Mouse (Mus musculus): ENCODE results near the gene Copz1. TPM values are rescaled to one million over a fixed set of nuclear protein-coding genes. Genes with fewer than 3 reads are reported as not detected.

Gene Copz1
- polyA plus RNA-seq, 1 experiment from 2014 or later, result 162 TPM

DNA sequence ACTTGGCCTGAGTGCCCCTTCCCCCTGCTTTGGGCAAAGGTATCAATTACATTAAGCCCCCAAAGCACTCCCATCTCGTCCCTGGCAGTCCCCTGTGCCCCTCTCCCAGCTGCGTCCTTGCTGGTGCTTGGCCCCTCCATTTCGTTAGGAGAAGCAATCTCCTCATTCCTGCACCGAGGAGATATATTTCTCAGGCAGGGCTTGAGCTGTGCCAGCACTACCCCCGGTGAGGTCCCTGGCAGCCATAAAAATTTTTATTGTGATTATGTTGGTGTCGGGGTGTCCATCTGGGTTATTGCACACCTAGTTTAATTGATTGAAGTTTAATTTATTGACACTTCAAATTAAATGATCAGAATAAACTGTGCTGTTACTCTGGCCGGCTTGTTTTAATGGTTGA lies 5.4 kb downstream of the Copz1 start:
- H3K4me1 ChIP-seq (ENCODE audit: insufficient read depth, low read depth, low read length), result no peaks in the 10 kb centered on the region; the same call in 1 of the 2 replicates
- no peaks in the 10 kb centered on the region for H3K27me3 ChIP-seq (replicated peaks; ENCODE audit: insufficient read depth, low read length)
- ATAC-seq (no peak), DNase-seq (ENCODE audit: low spot score) (no peak)
- no peak overlapping the region for H3K27ac ChIP-seq (ENCODE audit: low read length)
- TF ChIP-seq EP300 (IDR thresholded peaks at IDR 0.05) (no peak), CTCF (IDR thresholded peaks at IDR 0.05) (no peak)
- 72% methylated on average over 7 of the region's 7 CpGs for WGBS
- no peak overlapping the region for H3K4me3 ChIP-seq (ENCODE audit: low read depth, low read length)
- no peak overlapping the region for H3K9ac ChIP-seq (replicated peaks; ENCODE audit: low read depth)
- H3K4me2 ChIP-seq (replicated peaks; ENCODE audit: low read depth, low read length), result no peak overlapping the region
- no peaks in the 10 kb centered on the region for H3K36me3 ChIP-seq (ENCODE audit: insufficient read depth, low read length)
- H3K9me3 ChIP-seq (ENCODE audit: low read length), result no peaks in the 10 kb centered on the region

DNA sequence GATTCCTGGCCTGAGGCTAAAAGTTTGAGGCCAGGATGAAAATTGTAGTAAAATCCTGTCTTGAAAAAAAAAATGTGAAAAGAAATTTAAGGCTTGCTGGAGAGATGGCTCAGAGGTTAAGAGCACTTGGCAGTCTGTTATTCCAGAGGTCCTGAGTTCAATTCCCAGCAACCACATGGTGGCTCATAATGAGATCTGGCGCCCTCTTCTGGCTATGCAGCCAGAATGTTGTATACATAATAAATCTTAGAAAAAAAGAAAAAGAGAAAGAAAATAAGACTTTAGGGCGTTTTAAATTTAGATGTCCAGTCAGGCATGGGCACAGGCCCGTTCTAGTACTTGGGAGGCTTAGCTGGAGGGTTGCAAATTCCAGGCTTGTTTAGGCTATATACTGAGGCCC lies 7.2 kb downstream of the Copz1 start:
- Histone ChIP-seq H3K27ac (ENCODE audit: low read length) (no peak overlapping the region), H3K9ac (replicated peaks; ENCODE audit: low read depth) (no peak overlapping the region), H3K4me3 (ENCODE audit: low read depth, low read length) (no peak overlapping the region), H3K9me3 (ENCODE audit: low read length) (no peaks in the 10 kb centered on the region), H3K4me2 (replicated peaks; ENCODE audit: low read depth, low read length) (no peak overlapping the region), H3K4me1 (ENCODE audit: insufficient read depth, low read depth, low read length) (no peaks in the 10 kb centered on the region), H3K27me3 (replicated peaks; ENCODE audit: insufficient read depth, low read length) (no peaks in the 10 kb centered on the region), H3K36me3 (ENCODE audit: insufficient read depth, low read length) (no peaks in the 10 kb centered on the region)
- ATAC-seq, result no peak
- TF ChIP-seq CTCF (IDR thresholded peaks at IDR 0.05) (peak; percentile 61), EP300 (IDR thresholded peaks at IDR 0.05) (no peak)
- 51% methylated on average over 3 of the region's 3 CpGs for WGBS
- DNase-seq (ENCODE audit: low spot score), result peak; percentile 49

DNA sequence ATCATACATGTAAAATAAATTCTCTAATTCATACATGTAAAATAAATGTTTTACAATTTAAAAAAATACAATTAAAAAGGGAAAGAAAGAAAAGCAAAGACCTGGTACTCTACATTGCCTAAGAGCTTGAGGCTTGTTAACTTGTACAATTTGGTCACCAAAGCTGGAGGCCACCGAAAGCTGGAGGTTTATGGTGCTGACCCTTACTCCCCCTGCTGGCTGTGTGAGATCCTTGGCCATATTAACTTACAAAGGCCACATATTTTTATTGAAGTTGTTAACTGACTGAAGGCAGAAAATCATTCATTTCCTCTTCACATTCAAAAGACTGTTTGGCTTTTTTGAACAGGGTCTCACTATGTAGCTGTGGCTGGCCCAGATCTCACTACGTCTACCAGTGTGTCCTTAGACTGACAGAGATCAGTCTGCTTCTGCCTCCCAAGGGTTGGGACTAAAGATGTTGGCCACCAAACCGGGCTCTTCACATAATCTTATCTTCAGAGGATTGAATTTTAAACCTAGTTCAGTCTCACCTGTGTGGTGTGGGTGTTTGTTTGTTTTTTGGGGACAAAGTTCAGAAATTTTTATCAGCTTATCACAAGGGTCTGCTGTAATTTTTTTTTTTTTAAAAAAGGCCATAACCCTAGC lies 8.4 kb downstream of the Copz1 start:
- no peaks in the 10 kb centered on the region for H3K27me3 ChIP-seq (replicated peaks; ENCODE audit: insufficient read depth, low read length)
- no peak overlapping the region for H3K4me3 ChIP-seq (ENCODE audit: low read depth, low read length)
- no peak overlapping the region for H3K9ac ChIP-seq (replicated peaks; ENCODE audit: low read depth)
- no peak overlapping the region for H3K27ac ChIP-seq (ENCODE audit: low read length)
- TF ChIP-seq EP300 (IDR thresholded peaks at IDR 0.05) (no peak), CTCF (IDR thresholded peaks at IDR 0.05) (peak; percentile 82)
- H3K9me3 ChIP-seq (ENCODE audit: low read length), result no peaks in the 10 kb centered on the region
- no peak overlapping the region for H3K4me2 ChIP-seq (replicated peaks; ENCODE audit: low read depth, low read length)
- H3K4me1 ChIP-seq (ENCODE audit: insufficient read depth, low read depth, low read length), result peaks cover under 1% of the 10 kb centered on the region; the same call in 1 of the 2 replicates
- no peaks in the 10 kb centered on the region for H3K36me3 ChIP-seq (ENCODE audit: insufficient read depth, low read length)
- peak; percentile 87 for DNase-seq (ENCODE audit: low spot score)
- peak; percentile 63 for ATAC-seq
- WGBS, result 44% methylated on average over 3 of the region's 3 CpGs

DNA sequence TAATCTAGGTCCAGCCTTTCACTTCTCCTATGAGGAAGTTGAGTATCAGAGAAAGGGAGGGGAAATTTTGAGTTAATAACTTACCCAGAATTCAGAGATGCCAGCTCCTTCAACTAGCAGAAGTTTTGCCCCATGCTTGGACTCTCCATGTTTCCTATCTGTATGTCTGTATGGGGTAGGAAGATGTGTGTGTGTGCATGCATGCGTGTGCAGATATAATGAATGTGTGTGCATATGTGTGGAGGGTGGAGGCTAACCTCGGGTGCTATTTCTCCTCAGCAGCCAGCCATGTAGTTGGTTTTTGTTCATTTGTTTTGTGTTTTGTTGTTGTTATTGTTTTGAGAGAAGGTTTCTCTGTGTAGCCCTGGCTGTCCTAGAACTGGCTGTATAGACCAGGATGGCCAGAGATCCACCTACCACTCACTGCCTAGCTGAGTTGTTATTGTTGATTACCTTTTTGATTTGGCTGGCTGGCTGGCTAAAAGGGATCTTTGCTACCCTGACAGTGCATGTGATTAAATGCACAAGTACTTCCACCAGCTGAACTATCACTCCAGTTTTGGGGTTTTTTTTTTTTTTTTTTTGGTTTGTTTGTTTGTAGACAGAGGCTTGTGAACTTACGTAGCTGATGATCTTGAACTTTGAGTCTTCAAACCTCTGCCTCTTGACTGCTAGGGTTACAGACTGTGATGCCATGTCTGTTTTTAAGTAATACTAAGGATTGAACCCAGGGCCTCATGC lies 9.1 kb downstream of the Copz1 start:
- H3K9ac ChIP-seq (replicated peaks; ENCODE audit: low read depth), result no peak overlapping the region
- H3K4me2 ChIP-seq (replicated peaks; ENCODE audit: low read depth, low read length), result no peak overlapping the region
- peaks cover 3% of the 10 kb centered on the region; the same call in 1 of the 2 replicates for H3K4me1 ChIP-seq (ENCODE audit: insufficient read depth, low read depth, low read length)
- ATAC-seq, result no peak
- H3K4me3 ChIP-seq (ENCODE audit: low read depth, low read length), result no peak overlapping the region
- no peak overlapping the region for H3K27ac ChIP-seq (ENCODE audit: low read length)
- no peaks in the 10 kb centered on the region for H3K9me3 ChIP-seq (ENCODE audit: low read length)
- TF ChIP-seq CTCF (IDR thresholded peaks at IDR 0.05) (no peak), EP300 (IDR thresholded peaks at IDR 0.05) (no peak)
- no peak for DNase-seq (ENCODE audit: low spot score)
- no peaks in the 10 kb centered on the region for H3K36me3 ChIP-seq (ENCODE audit: insufficient read depth, low read length)
- 96% methylated on average over 3 of the region's 3 CpGs for WGBS
- H3K27me3 ChIP-seq (replicated peaks; ENCODE audit: insufficient read depth, low read length), result no peaks in the 10 kb centered on the region

DNA sequence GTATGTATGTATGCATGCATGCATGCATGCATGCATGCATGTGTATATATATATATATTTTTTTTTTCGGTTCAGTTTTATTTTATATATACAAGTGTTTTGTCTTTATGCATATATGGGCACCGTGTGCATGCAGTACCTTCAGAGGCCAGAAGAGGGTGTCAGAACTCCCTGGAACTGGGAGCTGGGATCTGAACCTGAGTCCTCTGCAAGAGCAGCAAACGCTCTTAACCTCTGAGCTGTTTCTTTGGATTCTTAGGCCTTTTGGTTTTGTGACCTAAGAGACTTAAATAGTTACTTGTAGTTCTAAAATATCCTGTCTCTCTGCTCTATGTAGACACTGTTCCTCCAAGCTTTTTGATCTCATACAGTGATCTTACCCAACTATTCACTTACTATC lies 11.6 kb downstream of the Copz1 start:
- DNase-seq (ENCODE audit: low spot score), result peak; percentile 60

DNA sequence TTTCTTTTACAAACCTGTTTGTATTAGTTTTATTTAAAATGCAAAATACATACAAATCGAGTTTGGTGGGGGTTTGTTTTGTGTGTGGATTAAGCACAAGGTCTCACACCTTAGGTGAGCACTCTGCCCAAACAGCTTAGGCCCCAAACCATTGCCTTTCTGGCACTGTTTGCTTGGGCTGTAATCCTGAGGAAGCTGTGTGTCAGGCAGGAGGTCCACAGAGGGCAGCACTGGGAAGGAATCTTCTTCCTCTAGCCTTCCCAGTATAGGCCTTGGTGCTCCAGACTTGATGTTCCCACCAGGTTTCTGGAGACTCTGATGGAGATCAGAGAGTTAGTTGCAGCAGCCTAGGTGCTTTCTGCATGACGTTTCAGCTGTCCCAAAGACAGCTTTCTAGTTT lies 12.1 kb downstream of the Copz1 start:
- Histone ChIP-seq H3K4me2 (replicated peaks; ENCODE audit: low read depth, low read length) (no peak overlapping the region), H3K9me3 (ENCODE audit: low read length) (no peaks in the 10 kb centered on the region), H3K27ac (ENCODE audit: low read length) (peak overlapping the region; percentile 47; the same call in 1 of the 2 replicates), H3K36me3 (ENCODE audit: insufficient read depth, low read length) (no peaks in the 10 kb centered on the region), H3K4me1 (ENCODE audit: insufficient read depth, low read depth, low read length) (peaks cover 3% of the 10 kb centered on the region; the same call in 1 of the 2 replicates), H3K9ac (replicated peaks; ENCODE audit: low read depth) (no peak overlapping the region), H3K4me3 (ENCODE audit: low read depth, low read length) (no peak overlapping the region), H3K27me3 (replicated peaks; ENCODE audit: insufficient read depth, low read length) (no peaks in the 10 kb centered on the region)
- 40% methylated on average over 2 of the region's 2 CpGs for WGBS
- ATAC-seq (peak; percentile 53; the same call in 1 of the 2 replicates), DNase-seq (ENCODE audit: low spot score) (no peak)
- no peak for TF ChIP-seq EP300 (IDR thresholded peaks at IDR 0.05)
- peak; percentile 59 for TF ChIP-seq CTCF (IDR thresholded peaks at IDR 0.05)

More for the DNA sequence above, 11.6 kb downstream of the Copz1 start:
- Histone ChIP-seq H3K4me1 (ENCODE audit: insufficient read depth, low read depth, low read length) (peaks cover 3% of the 10 kb centered on the region; the same call in 1 of the 2 replicates), H3K4me3 (ENCODE audit: low read depth, low read length) (no peak overlapping the region), H3K27ac (ENCODE audit: low read length) (no peak overlapping the region), H3K36me3 (ENCODE audit: insufficient read depth, low read length) (no peaks in the 10 kb centered on the region), H3K9ac (replicated peaks; ENCODE audit: low read depth) (no peak overlapping the region), H3K4me2 (replicated peaks; ENCODE audit: low read depth, low read length) (no peak overlapping the region), H3K9me3 (ENCODE audit: low read length) (no peaks in the 10 kb centered on the region), H3K27me3 (replicated peaks; ENCODE audit: insufficient read depth, low read length) (no peaks in the 10 kb centered on the region)
- ATAC-seq, result no peak
- WGBS, result 56% methylated on average over 3 of the region's 3 CpGs
- peak; percentile 78 for TF ChIP-seq CTCF (IDR thresholded peaks at IDR 0.05)
- TF ChIP-seq EP300 (IDR thresholded peaks at IDR 0.05), result no peak

All from lung, postnatal 0 days (tissue).